13 mouse cellular contexts compared by ENCODE assay signal in the genomic region with DNA sequence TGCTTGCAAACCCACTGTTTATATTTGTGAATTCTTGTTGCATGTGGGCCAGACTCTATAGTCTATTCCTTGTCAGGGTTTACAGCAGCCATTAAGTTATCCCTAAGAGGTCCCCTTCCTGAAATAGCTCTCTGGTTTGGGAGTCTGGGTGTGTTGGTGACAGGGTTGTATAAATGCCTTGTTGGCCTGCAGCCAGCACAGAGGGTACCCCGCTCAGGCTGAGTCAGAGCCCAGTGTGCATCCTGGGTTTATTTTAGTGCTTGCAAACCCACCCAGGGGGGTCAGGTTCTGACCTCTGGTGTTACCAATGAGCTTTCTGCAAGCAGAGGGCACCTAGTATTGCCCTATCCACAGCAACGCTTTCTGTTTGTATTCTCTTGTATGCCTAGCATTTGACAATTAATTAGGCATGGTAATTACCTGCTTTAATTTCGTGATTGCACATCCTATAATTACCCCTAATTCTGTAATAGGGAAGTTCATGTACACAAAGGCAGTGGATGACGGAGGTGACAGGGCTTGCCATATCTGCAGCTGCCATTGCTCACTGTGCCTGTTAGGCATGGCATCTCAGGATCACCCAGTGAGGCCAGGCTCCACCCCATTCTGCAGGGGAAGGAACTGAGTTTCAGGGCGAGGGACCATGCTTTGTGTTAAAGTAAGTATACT.
DNase-seq lines count a peak whose midpoint lies in the region; ATAC-seq lines count a peak whose summit lies in the region.
"Had no signal": no experiment of that assay in that cellular context is flagged by ENCODE, and none has a peak within 500 bp of the region (broad histone marks: within the 10 kb centered on the region; RNA-seq: fewer than 3 reads in every experiment).

No protein-coding gene starts in this region.

- 55% methylated on average over 5 of the region's 5 CpGs for WGBS in heart, embryonic 15.5 days
- WGBS in heart, embryonic 10.5 days, result 59% methylated on average over 5 of the region's 5 CpGs
- WGBS in lung, embryonic 16.5 days, result 54% methylated on average over 5 of the region's 5 CpGs
- 42% methylated on average over 5 of the region's 5 CpGs for WGBS in embryonic facial prominence, embryonic 15.5 days
- 44% methylated on average over 5 of the region's 5 CpGs for WGBS in intestine, embryonic 16.5 days

- no peaks in the 10 kb centered on the region for H3K9me3 ChIP-seq in heart, embryonic 15.5 days (replicated peaks)
- no peaks in the 10 kb centered on the region for H3K9me3 ChIP-seq in heart, embryonic 10.5 days
- no peaks in the 10 kb centered on the region for H3K9me3 ChIP-seq in lung, embryonic 16.5 days (ENCODE audit: control insufficient read depth, low read length)
- no peaks in the 10 kb centered on the region for H3K9me3 ChIP-seq in embryonic facial prominence, embryonic 15.5 days (replicated peaks)
- H3K9me3 ChIP-seq in intestine, embryonic 16.5 days (ENCODE audit: control insufficient read depth, low read length), result no peaks in the 10 kb centered on the region
- H3K9me3 ChIP-seq: liver, embryonic 15.5 days had no signal

- no peak overlapping the region for H3K4me2 ChIP-seq in heart, embryonic 15.5 days
- no peak overlapping the region for H3K4me2 ChIP-seq in lung, embryonic 16.5 days (ENCODE audit: low read depth, low read length)
- no peak overlapping the region for H3K4me2 ChIP-seq in embryonic facial prominence, embryonic 15.5 days (replicated peaks)
- no peak overlapping the region for H3K4me2 ChIP-seq in intestine, embryonic 16.5 days (ENCODE audit: low read depth, low read length)
- H3K4me2 ChIP-seq: liver, embryonic 15.5 days had no signal

- DNase-seq in heart, embryonic 10.5 days (ENCODE audit: low spot score), result no peak
- DNase-seq in lung, postnatal 25 days (ENCODE audit: low spot score), result no peak
- DNase-seq in ovary, postnatal 10 days (ENCODE audit: low spot score), result no peak
- DNase-seq in layer of hippocampus, postnatal 10 days (ENCODE audit: low spot score in 2 of 2), result no peak
- DNase-seq: adrenal gland, adult 8-10 months; gastrocnemius, postnatal 25 days; kidney, adult 18-20 months had no signal

- ATAC-seq in heart, embryonic 15.5 days (replicated peaks; ENCODE audit: insufficient number of reproducible peaks, insufficient read depth, low FRiP score, low read depth), result peak; percentile 52; the same call in 1 of the 2 replicates
- ATAC-seq in lung, embryonic 16.5 days (ENCODE audit: low read depth), result peak; percentile 12; the same call in 1 of the 2 replicates
- peak; percentile 53; the same call in 1 of the 2 replicates for ATAC-seq in embryonic facial prominence, embryonic 15.5 days (ENCODE audit: insufficient number of reproducible peaks, low FRiP score, low TSS enrichment, low read depth)
- peak; percentile 76 for ATAC-seq in intestine, embryonic 16.5 days

- H3K36me3 ChIP-seq in heart, embryonic 15.5 days, result no peaks in the 10 kb centered on the region
- no peaks in the 10 kb centered on the region for H3K36me3 ChIP-seq in heart, embryonic 10.5 days
- H3K36me3 ChIP-seq in lung, embryonic 16.5 days (ENCODE audit: control insufficient read depth, insufficient read depth, low read length), result no peaks in the 10 kb centered on the region
- H3K36me3 ChIP-seq in embryonic facial prominence, embryonic 15.5 days, result no peaks in the 10 kb centered on the region
- no peaks in the 10 kb centered on the region for H3K36me3 ChIP-seq in intestine, embryonic 16.5 days (ENCODE audit: control insufficient read depth, insufficient read depth, low read length)
- H3K36me3 ChIP-seq: liver, embryonic 15.5 days had no signal

- no peak overlapping the region for H3K4me3 ChIP-seq in heart, embryonic 15.5 days
- no peak overlapping the region for H3K4me3 ChIP-seq in heart, embryonic 10.5 days
- H3K4me3 ChIP-seq in lung, embryonic 16.5 days (ENCODE audit: low read length), result no peak overlapping the region
- no peak overlapping the region for H3K4me3 ChIP-seq in embryonic facial prominence, embryonic 15.5 days (replicated peaks)
- H3K4me3 ChIP-seq in intestine, embryonic 16.5 days (ENCODE audit: low read length), result no peak overlapping the region
- H3K4me3 ChIP-seq: liver, embryonic 15.5 days had no signal

- peak overlapping the region; percentile 43 for H3K27ac ChIP-seq in heart, embryonic 15.5 days
- H3K27ac ChIP-seq in heart, embryonic 10.5 days, result no peak overlapping the region
- H3K27ac ChIP-seq in lung, embryonic 16.5 days (ENCODE audit: low read length), result no peak overlapping the region
- no peak overlapping the region for H3K27ac ChIP-seq in embryonic facial prominence, embryonic 15.5 days (replicated peaks)
- H3K27ac ChIP-seq in intestine, embryonic 16.5 days (ENCODE audit: low read length), result no peak overlapping the region
- H3K27ac ChIP-seq: liver, embryonic 15.5 days had no signal

- H3K4me1 ChIP-seq in heart, embryonic 15.5 days (replicated peaks), result peaks cover 11% of the 10 kb centered on the region
- H3K4me1 ChIP-seq in heart, embryonic 10.5 days, result peaks cover 10% of the 10 kb centered on the region
- H3K4me1 ChIP-seq in lung, embryonic 16.5 days (replicated peaks; ENCODE audit: control insufficient read depth, insufficient read depth, low read length), result no peaks in the 10 kb centered on the region
- H3K4me1 ChIP-seq in embryonic facial prominence, embryonic 15.5 days, result peaks cover 8% of the 10 kb centered on the region
- 0 out of 2 replicates have a peak, but pooled peaks cover 4% of the 10 kb centered on the region for H3K4me1 ChIP-seq in intestine, embryonic 16.5 days (ENCODE audit: control insufficient read depth, insufficient read depth, low read length)
- H3K4me1 ChIP-seq: liver, embryonic 15.5 days had no signal

- no peaks in the 10 kb centered on the region for H3K27me3 ChIP-seq in heart, embryonic 15.5 days
- H3K27me3 ChIP-seq in heart, embryonic 10.5 days (ENCODE audit: insufficient read depth, poor library complexity, severe bottlenecking), result no peaks in the 10 kb centered on the region
- H3K27me3 ChIP-seq in lung, embryonic 16.5 days (ENCODE audit: control insufficient read depth, insufficient read depth, low read depth, low read length), result no peaks in the 10 kb centered on the region
- no peaks in the 10 kb centered on the region for H3K27me3 ChIP-seq in embryonic facial prominence, embryonic 15.5 days
- H3K27me3 ChIP-seq in intestine, embryonic 16.5 days (replicated peaks; ENCODE audit: control insufficient read depth, insufficient read depth, low read length), result no peaks in the 10 kb centered on the region
- H3K27me3 ChIP-seq: CH12.LX; liver, embryonic 15.5 days had no signal

- H3K9ac ChIP-seq in heart, embryonic 15.5 days, result no peak overlapping the region
- no peak overlapping the region for H3K9ac ChIP-seq in lung, embryonic 16.5 days (ENCODE audit: low read length)
- H3K9ac ChIP-seq in embryonic facial prominence, embryonic 15.5 days, result no peak overlapping the region
- no peak overlapping the region for H3K9ac ChIP-seq in intestine, embryonic 16.5 days (ENCODE audit: low read depth, low read length)
- H3K9ac ChIP-seq: liver, embryonic 15.5 days had no signal

Comparison
In these comparisons a context has a peak if more than half of its experiments do, and no peak if none do; other contexts are left out.
1. ATAC-seq: peak in every context shown above with its lines; median percentile 76 in intestine, embryonic 16.5 days; 53 in embryonic facial prominence, embryonic 15.5 days; 52 in heart, embryonic 15.5 days; 12 in lung, embryonic 16.5 days.